Mouse (Mus musculus) mouse embryonic stem cell (cell line): ENCODE measurements at regions not wholly inside any gene's neighbourhood (a gene's known extent, or its start where the extent isn't known, plus 50 kb on each side); places are given as distances from the start of the nearest gene placed in this dataset.

Experiments
- in situ Hi-C, 2 experiments: fragments of 300-500 bp; cut with MboI; formaldehyde crosslinking; loops; 1 replicate in 1 of 2; 3 replicates in 1 of 2; pipeline ENCODE4 v1.14.3; 2019 to 2020; ENCODE audit warnings: low sequenced_read_pairs in 2 of 2, low pct_unique_long_range_greater_than_20kb in 1 of 2, mixed read lengths in 1 of 2; ENCODE audit not compliant: unreplicated experiment in 1 of 2

DNA sequence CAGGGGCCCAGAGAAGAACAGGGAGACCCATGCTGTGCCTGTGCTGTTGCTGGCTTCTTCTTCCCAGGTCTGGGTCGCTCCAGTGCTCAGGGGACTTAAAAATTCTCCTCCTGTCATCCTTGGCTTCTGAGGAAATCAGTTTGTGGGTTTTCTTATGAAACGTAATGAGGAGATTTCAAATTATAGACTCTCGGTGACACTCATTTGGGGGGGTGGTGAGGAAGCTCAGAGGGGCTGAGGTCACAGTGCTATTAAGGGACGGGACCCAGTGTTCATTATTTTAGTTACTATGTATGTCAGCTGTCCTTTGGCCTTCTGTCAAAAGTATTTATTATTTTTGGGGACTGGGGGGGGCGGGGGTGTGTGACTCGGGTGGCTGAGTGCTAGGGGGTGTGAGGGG, 171.7 kb upstream of the Mrps10 start:
- in situ Hi-C loops: no loop called here

GRCm38 (mm10) chr17:47195981-47196380, 172.7 kb upstream of the Mrps10 start:
- in situ Hi-C loops: no loop called here

DNA sequence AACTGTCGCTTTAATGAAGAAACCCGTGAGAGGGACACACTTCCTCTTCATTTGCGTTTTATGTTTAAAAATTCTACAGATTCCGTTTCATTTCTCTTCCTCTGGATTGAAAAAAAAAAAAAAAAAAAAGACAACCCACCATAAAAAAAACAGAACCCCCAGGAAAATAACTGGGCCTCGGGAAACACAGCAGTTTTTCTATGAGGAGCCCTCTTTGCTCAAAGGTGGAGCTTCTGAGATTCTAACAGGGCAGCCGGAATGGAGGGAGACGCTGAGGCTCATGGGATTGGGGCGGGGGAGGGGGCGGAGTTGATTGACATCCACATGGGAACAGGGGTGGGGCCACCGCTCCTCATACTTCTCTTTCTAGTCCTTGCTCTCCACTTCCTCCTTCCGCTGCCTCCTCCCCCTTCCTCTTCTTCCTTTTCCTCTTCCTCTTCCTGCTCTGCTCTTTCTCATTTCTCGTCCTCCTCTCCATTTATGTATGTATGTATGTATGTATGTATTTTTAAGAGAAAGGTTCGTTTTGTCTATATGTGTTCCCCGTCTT, 174.1 kb upstream of the Mrps10 start:
- in situ Hi-C loops: no loop called here

- in situ Hi-C loops: no loop called here
These were observed 177.3 kb upstream of the Mrps10 start for GRCm38 (mm10) chr17:47191416-47191815.

DNA sequence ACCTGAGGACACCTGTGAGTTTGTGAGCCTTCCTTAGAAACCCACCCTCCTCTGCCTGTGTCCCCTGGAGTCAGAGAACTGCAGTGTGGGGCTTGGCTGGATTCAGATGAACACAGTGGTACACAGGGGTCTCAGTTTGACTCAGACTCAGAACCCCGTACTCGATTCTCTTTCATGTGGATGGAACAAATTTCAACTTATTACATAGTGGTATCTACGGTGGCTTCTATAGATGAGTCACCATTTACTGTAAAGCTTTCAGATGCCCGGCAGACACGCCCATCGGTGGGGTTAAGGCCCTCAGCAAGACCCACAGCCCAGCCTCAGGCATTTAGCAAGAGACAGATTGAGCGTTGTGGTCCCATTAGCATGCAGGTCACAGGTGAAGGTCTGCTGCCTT, 178.9 kb upstream of the Mrps10 start:
- in situ Hi-C loops: no loop called here

DNA sequence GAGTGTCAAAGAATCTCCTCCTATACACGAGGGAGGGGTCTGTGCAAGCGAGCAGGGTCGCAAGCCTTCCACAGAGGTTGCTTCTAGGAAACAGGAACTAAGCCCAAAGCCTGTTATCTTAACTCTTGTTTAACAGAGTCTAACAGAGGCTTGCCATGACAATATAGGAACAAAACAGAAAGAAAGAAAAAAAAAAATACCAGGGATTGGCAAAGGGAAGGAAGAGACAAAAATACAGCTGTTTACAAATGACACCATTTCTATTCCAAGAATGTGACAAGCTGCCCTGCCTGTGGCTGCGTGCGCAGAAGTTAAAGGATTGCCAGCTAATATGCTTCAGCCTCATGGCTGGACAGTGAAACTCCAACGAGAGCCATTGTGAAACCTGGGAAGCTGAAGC, 173.8 kb upstream of the Ubr2 start:
- in situ Hi-C loops: no loop called here

- in situ Hi-C loops: no loop called here
These were observed 171.8 kb upstream of the Ubr2 start for GRCm38 (mm10) chr17:47182118-47182517.

DNA sequence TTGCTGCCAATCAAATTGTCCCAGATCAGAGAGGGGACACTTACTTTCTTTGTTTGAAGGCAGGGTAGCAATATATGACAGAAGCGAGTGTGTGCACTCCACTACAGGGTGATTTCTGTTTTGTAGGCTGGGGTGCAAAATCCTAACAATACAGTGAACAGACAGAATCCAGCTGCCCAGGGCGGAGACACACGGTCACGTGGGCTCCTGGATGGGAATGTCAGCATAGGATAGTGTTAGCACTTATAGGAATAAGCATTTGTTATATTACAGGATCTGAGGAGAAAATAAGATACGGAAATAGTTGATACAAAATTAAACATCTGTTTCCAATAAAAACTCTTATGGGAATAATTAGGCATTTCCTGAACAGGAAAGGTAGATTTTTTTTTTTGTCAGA, 169.1 kb upstream of the Ubr2 start:
- in situ Hi-C loops: no loop called here

DNA sequence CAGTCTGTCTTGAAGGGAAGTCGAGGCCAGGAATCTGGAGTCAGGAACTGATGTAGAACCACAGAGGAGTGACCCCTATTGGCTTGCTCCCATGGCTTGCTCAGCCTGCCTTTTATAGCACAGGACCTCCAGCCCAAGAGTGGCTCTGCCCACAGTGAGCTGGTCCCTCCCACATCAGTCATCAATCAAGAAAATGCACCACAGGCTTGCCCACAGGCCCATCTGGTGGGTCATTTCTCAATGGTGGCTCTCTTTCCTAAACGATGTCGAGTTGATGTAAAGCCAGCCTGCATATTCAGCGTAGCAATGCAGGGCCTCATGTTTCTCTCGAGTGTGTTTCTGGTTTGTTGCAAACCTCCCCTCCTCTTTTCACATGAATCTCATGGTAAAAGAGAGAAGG, 168.3 kb upstream of the Ubr2 start:
- in situ Hi-C loops: no loop called here

DNA sequence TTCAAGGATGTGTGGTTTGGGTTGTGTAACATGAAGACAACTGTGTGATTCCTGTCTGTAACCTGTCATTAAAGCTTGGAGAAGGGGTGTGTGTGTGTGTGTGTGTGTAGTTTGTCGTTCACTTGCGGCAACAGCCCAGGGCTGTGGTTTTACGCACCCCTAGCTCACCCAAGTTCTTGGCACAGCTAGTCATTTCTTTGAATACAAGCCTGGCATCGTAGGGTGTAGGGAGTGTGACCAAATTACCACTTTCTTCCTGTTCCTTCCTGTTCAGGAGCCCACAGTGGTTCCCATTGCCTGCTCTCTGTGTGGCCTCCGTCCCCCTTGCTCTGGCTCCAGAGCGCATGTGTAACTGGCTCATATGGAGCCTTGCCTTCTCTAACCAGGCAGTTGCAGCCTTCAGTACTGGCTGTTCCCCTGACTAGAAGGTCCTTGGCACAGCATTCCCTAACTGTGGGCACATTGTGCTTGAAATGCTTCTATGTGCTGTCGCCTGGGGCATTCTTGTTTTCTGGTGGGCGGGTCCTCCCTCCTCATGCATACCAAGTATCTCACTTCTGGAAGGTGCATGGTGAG, 167.4 kb upstream of the Ubr2 start:
- in situ Hi-C loops: no loop called here

- in situ Hi-C loops: no loop called here
These were observed 166.0 kb upstream of the Ubr2 start for GRCm38 (mm10) chr17:47176328-47176727.

- in situ Hi-C loops: no loop called here
These were observed 164.4 kb upstream of the Ubr2 start for GRCm38 (mm10) chr17:47174748-47175215.

DNA sequence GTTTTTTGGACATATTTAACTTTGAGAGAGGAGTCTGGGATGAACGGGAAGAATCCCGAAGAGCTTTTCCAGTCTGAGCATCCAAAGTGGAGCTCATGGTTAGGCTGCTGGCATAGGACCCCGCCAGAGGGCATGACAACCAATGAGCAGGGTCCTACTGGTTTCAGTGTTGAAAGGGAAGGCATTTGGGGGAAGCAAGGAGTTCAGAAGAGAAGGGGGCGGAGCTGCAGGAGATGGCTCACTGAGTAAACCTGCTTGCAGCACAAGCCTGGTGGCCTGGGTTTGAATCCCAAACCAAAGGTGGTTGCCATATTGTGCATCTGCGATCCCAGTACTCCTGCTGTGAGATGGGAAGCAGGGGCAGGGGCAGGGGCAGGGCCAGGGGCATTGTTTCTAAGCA, 161.4 kb upstream of the Ubr2 start:
- in situ Hi-C loops: no loop called here

DNA sequence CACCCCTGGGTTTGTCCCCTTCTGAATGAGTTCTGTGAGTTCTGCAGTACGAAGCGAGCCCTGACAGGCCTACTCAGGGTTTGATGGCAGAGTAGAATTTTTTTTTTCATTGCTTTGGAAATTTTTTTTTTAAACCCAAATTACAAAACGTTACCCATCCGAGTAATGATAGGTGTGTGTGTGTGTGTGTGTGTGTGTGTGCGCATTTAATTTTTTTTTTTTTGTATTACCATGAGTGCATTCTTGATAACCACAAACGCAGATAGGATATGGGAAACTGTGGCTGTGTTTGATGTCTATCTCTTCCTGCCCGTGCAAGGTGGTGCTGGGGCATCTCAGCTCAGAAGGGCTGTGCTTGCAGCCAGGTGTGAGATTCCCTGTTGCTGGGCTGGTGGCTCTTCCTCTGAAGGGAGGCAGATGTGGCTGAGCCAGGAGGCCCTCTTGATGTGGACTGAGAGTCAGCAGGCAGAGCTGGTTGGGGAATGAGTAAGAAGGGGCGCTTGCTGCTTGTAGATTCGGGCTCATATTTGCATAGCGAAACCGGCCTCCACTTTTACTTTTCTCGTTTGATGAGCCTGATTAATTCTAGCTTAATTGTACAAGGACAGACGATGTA, 160.7 kb upstream of the Ubr2 start:
- in situ Hi-C loops: no loop called here

GRCm38 (mm10) chr17:47168105-47168504, 157.7 kb upstream of the Ubr2 start:
- in situ Hi-C loops: no loop called here

- in situ Hi-C loops: no loop called here
These were observed 153.5 kb upstream of the Ubr2 start for GRCm38 (mm10) chr17:47163677-47164340.

DNA sequence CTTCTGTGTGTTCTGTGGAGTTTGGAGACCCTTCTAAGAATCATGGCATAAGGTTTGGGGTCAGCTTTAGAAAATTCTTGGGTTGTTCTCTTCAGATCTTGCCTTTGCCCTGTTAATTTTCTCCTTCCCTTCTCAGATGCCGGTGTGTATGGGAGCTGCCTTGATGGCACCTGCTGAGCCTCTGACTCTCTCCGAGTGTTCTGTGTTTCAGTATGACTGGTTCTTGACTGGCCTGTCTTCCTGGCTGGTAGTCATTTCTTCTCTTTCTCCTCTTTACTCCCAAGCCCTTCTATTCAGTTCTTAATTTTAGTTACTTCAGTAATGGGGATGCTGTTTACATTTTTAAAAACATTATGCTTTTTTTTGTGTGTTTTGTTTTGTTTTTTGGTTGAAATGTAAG, 152.1 kb upstream of the Ubr2 start:
- in situ Hi-C loops: no loop called here

DNA sequence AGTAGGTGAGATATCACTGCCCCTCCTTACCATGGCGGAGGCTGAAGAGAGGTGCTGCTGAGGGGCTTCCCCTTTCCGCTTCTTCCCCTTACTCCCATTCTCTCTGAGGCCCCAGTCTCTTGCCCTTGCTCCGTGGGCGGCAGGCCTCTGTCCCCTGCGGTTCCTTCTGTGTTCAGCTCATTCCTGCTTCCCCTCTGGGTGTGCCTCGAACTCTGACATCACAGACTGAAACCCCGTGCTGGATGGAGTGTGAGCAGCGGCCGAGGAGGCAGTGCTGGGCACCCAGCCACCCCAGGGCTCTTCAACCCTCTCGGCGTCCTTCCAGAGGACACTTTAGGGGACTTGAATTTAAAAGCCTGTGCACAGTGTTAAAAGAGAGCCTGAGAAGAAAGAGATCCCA, 145.9 kb upstream of the Ubr2 start:
- in situ Hi-C loops: no loop called here

- in situ Hi-C loops: no loop called here
These were observed 141.4 kb upstream of the Ubr2 start for GRCm38 (mm10) chr17:47151557-47152278.
